Mouse (Mus musculus) intestine, embryonic 16.5 days (tissue): ENCODE data around the gene Gm9970. TPM values are rescaled to one million over a fixed set of nuclear protein-coding genes. Genes with fewer than 3 reads are reported as not detected.
A peak's percentile ranks its signal among the peaks of the same experiment; 100 is the strongest.

Experiments used
- ATAC-seq: fragments of 200-750 bp; cut with Nextera tagmentation; 2 replicates; pipeline ENCODE4 v1.8.0; 2017; ENCODE audit warnings: moderate TSS enrichment, moderate library complexity
- H3K27ac ChIP-seq: fragments of 300-500 bp; sonication (generic); 2 replicates; pipeline ENCODE4 v1.5.1; 2014; ENCODE audit warnings: mild to moderate bottlenecking, low read length
- H3K27me3 ChIP-seq: fragments of 300-500 bp; sonication (generic); replicated peaks from 2 replicates; pipeline ENCODE4 v1.6.1; 2014; ENCODE audit warnings: low read length, control low read depth, mixed read lengths; ENCODE audit not compliant: control insufficient read depth, insufficient read depth
- H3K36me3 ChIP-seq: fragments of 300-500 bp; sonication (generic); 2 replicates; pipeline ENCODE4 v1.6.1; 2014; ENCODE audit warnings: low read length, control low read depth; ENCODE audit not compliant: control insufficient read depth, insufficient read depth
- H3K4me1 ChIP-seq: fragments of 300-500 bp; sonication (generic); 2 replicates; pipeline ENCODE4 v1.6.1; 2014; ENCODE audit warnings: low read length, control low read depth, mixed read lengths; ENCODE audit not compliant: control insufficient read depth, insufficient read depth
- H3K4me2 ChIP-seq: fragments of 300-500 bp; sonication (generic); 2 replicates; pipeline ENCODE4 v1.6.1; 2014; ENCODE audit warnings: low read depth, low read length, control low read depth
- H3K4me3 ChIP-seq: fragments of 300-500 bp; sonication (generic); 2 replicates; pipeline ENCODE4 v1.5.1; 2014; ENCODE audit warnings: mild to moderate bottlenecking, low read length
- H3K9ac ChIP-seq: fragments of 300-500 bp; sonication (generic); 2 replicates; pipeline ENCODE4 v1.6.1; 2014; ENCODE audit warnings: low read depth, low read length
- H3K9me3 ChIP-seq: fragments of 300-500 bp; sonication (generic); 2 replicates; pipeline ENCODE4 v1.6.1; 2016; ENCODE audit warnings: low read length, control low read depth; ENCODE audit not compliant: control insufficient read depth
- WGBS: fragments of 180-500 bp; shearing (Covaris S2); extraction: QIAGEN DNeasy Blood & Tissue Kit; methylation state at CpG from one replicate; pipeline ENCODE4 v1.1.7; 2014; 5-methylcytosine and 5-hydroxymethylcytosine counted together
- polyA plus RNA-seq: library from polyadenylated mRNA; unstranded; fragments of >200 nt; fragmentation: Nextera tagmentation; extraction: Ambion mirVana; gene quantifications from 2 replicates; pipeline ENCODE4 v1.2.1, GENCODE M21; 2015

Gm9970 gene
- polyA plus RNA-seq, 1 experiment from 2014 or later: 0.27 TPM

DNA sequence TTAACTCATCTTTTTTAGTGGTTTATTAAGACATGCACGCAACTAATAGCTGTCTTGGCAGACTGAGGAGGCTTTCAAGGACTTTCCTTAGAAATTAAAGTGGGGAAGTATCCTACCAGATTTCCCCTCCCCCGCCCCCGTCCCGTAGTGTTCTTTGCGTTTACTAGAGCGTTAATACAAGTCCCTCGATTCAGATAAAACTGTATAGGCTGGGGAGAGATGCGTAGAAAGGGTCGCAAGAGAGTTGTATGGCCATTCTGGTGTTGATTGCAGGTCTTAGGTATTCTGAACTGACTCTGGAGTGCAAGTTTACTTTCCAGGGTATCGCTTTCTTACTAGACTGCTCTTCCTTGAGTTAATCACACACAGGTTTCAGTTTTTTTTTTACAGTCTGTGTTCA, 1.2 kb upstream of the Gm9970 start:
- Histone ChIP-seq H3K4me2 (peak overlapping the region; percentile 87), H3K9me3 (no peaks in the 10 kb centered on the region), H3K27ac (no peak overlapping the region), H3K27me3 (no peaks in the 10 kb centered on the region), H3K36me3 (peaks cover 11% of the 10 kb centered on the region; the same call in 1 of the 2 replicates), H3K9ac (peak overlapping the region; percentile 99), H3K4me1 (peaks cover 4% of the 10 kb centered on the region), H3K4me3 (peak overlapping the region; percentile 97)
- ATAC-seq: no peak
- 21% methylated on average over 10 of the region's 10 CpGs for WGBS

- Histone ChIP-seq H3K27ac (peak overlapping the region; percentile 99), H3K9me3 (no peaks in the 10 kb centered on the region), H3K27me3 (no peaks in the 10 kb centered on the region), H3K4me1 (peaks cover 4% of the 10 kb centered on the region), H3K4me3 (peak overlapping the region; percentile 97), H3K9ac (peak overlapping the region; percentile 99), H3K4me2 (peak overlapping the region; percentile 87), H3K36me3 (0 out of 2 replicates have a peak, but pooled peaks cover 11% of the 10 kb centered on the region)
- 0% methylated on average over 13 of the region's 13 CpGs for WGBS
- no peak; the same call in 1 of the 2 replicates for ATAC-seq
Measured at GRCm38 (mm10) chr5:31241522-31242034, 546 bp upstream of the Gm9970 start.

GRCm38 (mm10) chr5:31226641-31227040, 14.4 kb downstream of the Gm9970 start:
- Histone ChIP-seq H3K27me3 (no peaks in the 10 kb centered on the region), H3K36me3 (no peaks in the 10 kb centered on the region), H3K4me3 (no peak overlapping the region), H3K9me3 (no peaks in the 10 kb centered on the region), H3K27ac (no peak overlapping the region), H3K4me1 (no peaks in the 10 kb centered on the region), H3K4me2 (no peak overlapping the region), H3K9ac (no peak overlapping the region)
- 65% methylated on average over 1 of the region's 1 CpGs for WGBS
- ATAC-seq: no peak

DNA sequence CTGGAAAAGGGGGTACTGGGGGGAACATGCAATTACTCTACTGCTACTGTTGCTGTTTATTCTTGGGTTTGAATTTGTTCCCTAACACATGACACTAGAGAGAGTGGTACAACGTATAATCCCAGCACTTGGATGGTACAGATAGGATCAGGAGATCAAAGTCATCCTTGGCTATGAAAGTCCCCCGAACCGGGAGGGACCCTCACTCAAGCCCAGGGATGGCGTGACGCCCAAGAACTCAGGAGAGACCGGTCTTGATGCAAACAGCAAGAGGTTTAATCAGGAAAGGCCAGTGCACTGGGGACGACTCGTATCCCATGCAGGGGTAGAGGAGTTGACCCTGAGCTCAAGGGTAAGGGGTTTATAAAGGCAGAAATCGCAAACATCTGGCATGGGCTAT, 18.3 kb downstream of the Gm9970 start:
- peaks cover 10% of the 10 kb centered on the region for H3K4me1 ChIP-seq
- H3K9me3 ChIP-seq: no peaks in the 10 kb centered on the region
- no peaks in the 10 kb centered on the region for H3K27me3 ChIP-seq
- H3K27ac ChIP-seq: no peak overlapping the region
- H3K4me3 ChIP-seq: no peak overlapping the region
- no peak for ATAC-seq
- WGBS: 95% methylated on average over 9 of the region's 9 CpGs
- H3K9ac ChIP-seq: no peak overlapping the region
- H3K36me3 ChIP-seq: no peaks in the 10 kb centered on the region
- no peak overlapping the region for H3K4me2 ChIP-seq

DNA sequence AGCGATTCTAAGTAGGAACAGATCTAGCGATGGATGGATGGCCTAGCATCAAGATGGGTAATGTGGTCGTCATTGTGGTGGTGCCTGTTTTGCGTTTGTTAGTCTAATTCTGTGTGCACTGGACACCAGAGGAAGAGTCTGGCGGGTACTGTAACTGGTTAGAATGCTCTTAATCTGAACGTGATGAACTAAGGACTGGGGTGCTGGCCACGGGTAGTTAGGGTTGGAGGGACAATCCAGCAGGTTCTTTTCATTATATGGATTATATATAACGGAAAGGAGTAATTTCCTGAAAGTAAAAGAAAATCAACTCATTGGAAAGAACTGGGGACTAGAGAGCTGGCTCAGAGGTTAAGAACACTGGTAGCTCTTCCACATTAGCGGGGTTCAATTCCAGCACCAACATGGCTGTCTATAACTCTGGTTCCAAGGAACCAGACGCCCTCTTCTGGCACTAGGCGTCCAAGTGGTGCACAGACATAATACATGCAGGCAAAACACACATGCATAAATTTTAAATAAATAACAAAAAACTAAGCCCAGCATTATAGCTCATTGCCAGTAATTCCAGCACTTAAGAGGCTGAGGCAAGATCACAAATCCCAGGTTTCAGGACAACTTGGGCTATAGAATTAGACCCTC, 19.6 kb downstream of the Gm9970 start:
- Histone ChIP-seq H3K36me3 (no peaks in the 10 kb centered on the region), H3K9me3 (no peaks in the 10 kb centered on the region), H3K4me2 (peak overlapping the region; percentile 93), H3K4me1 (peaks cover 10% of the 10 kb centered on the region), H3K27me3 (no peaks in the 10 kb centered on the region), H3K27ac (peak overlapping the region; percentile 89), H3K4me3 (peak overlapping the region; percentile 76), H3K9ac (peak overlapping the region; percentile 87)
- no peak; the same call in 1 of the 2 replicates for ATAC-seq
- WGBS: 14% methylated on average over 11 of the region's 11 CpGs

DNA sequence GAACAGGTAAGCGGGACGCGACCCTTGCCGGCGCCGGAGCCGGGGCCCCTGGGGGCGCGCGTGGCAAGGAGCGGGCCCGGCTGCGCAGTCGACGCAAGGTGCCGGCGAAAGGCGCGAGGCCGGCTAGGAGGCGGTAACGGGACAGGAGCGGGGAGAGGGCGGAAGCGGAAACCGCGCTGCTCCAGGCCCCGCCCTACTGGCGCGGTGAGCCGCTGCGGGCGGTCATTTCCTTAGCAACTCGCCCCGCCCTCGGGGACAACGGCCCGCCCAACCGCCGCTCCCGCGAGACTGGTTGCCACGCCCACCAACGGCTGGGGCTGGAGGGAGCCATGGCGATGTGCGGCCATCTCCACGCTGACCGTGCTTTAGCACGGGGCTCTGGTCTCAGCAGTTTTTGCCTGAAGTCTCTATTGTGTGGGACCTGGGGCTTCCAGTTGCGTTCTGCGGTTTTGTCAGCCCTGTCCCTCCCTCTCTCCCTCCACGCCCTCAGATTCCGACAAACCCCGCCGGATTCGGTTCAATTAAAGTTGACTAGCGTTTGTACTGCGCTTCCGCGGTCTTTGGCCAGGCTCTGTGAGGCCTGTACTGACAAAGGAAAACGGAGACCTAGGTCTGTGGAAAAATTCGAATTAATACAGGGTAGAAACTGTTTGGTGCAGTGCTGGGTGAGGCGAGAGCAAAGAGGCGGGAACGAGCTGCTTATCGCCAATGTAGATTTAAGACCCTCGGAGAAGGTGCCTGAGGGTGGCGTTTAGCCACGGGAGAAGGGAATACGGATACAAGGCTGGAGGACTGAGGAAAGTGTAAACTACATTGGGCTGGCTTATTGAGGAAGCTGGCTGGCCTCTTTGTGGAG, 20.4 kb downstream of the Gm9970 start, which contains the start of gene Ppm1g:
Gene Ppm1g, minus strand, starts transcription at position 240 of the 856 bp plus-strand sequence.
- Histone ChIP-seq H3K4me2 (peak within 1 kb of the TSS; percentile 93), H3K27ac (peak within 1 kb of the TSS; percentile 89), H3K36me3 (no peaks in the 10 kb centered on the region), H3K4me1 (peaks cover 10% of the 10 kb centered on the region), H3K9me3 (no peaks in the 10 kb centered on the region), H3K9ac (peak within 1 kb of the TSS; percentile 87), H3K4me3 (peak within 1 kb of the TSS; percentile 76), H3K27me3 (no peaks in the 10 kb centered on the region)
- under 1% methylated on average over 69 of the region's 70 CpGs for WGBS
- ATAC-seq: peak; percentile 97

DNA sequence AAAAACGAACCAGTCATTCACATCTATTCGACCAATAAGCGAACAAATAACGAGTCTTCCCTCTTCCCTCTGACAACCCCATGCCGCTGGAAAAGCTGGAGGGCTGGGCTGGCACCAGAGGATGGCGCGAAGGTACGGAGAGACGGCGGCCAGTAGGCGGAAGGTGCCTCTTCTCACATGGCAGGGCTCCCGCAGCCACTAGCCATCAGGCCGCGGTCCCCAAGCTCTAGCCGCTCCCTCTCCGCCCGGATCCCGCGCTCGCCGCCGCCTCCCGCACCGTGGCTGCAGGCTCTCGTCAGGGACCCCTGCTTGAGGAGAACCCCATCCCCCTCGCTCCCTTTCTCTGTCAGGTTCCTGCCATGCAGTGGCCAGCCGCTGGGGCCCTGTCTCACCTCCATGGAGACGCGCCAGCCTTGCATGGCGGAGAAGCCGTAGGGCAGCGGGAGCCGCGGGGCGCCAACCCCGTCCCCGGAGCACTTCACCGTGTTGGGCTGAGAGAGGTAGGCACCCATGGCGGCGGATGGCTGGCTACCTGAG, 21.1 kb downstream of the Gm9970 start:
- H3K4me1 ChIP-seq: peaks cover 10% of the 10 kb centered on the region

GRCm38 (mm10) chr5:31219474-31219873, 21.6 kb downstream of the Gm9970 start:
- peak overlapping the region; percentile 63 for H3K4me2 ChIP-seq
- peaks cover 10% of the 10 kb centered on the region for H3K4me1 ChIP-seq
- H3K27me3 ChIP-seq: no peaks in the 10 kb centered on the region
- 1% methylated on average over 11 of the region's 11 CpGs for WGBS
- peak overlapping the region; percentile 81 for H3K27ac ChIP-seq
- ATAC-seq: no peak
- H3K36me3 ChIP-seq: no peaks in the 10 kb centered on the region
- peak overlapping the region; percentile 82 for H3K9ac ChIP-seq
- no peaks in the 10 kb centered on the region for H3K9me3 ChIP-seq
- peak overlapping the region; percentile 76 for H3K4me3 ChIP-seq

More for the DNA sequence above, 21.1 kb downstream of the Gm9970 start:
- peak overlapping the region; percentile 76 for H3K4me3 ChIP-seq
- WGBS: 0% methylated on average over 40 of the region's 40 CpGs
- H3K9ac ChIP-seq: peak overlapping the region; percentile 82
- no peaks in the 10 kb centered on the region for H3K36me3 ChIP-seq
- H3K4me2 ChIP-seq: peak overlapping the region; percentile 63
- H3K27me3 ChIP-seq: no peaks in the 10 kb centered on the region
- no peaks in the 10 kb centered on the region for H3K9me3 ChIP-seq
- peak overlapping the region; percentile 81 for H3K27ac ChIP-seq
- peak; percentile 78 for ATAC-seq

- 0% methylated on average over 2 of the region's 2 CpGs for WGBS
- peaks cover 10% of the 10 kb centered on the region for H3K4me1 ChIP-seq
- H3K27me3 ChIP-seq: no peaks in the 10 kb centered on the region
- peak overlapping the region; percentile 31 for H3K4me3 ChIP-seq
- no peaks in the 10 kb centered on the region for H3K36me3 ChIP-seq
- ATAC-seq: no peak
- no peak overlapping the region for H3K27ac ChIP-seq
- H3K4me2 ChIP-seq: peak overlapping the region; percentile 51
- H3K9ac ChIP-seq: no peak overlapping the region
- no peaks in the 10 kb centered on the region for H3K9me3 ChIP-seq
Measured at GRCm38 (mm10) chr5:31219070-31219469, 22.0 kb downstream of the Gm9970 start.
